Mouse (Mus musculus) forebrain, embryonic 11.5 days (tissue): ENCODE measurements around the gene Scn3a. TPM values are rescaled to one million over a fixed set of nuclear protein-coding genes. Genes with fewer than 3 reads are reported as not detected.
A peak's percentile ranks its signal among the peaks of the same experiment; 100 is the strongest.

ENCODE experiments used
- ATAC-seq: fragments of 200-750 bp; cut with Nextera tagmentation; replicated peaks from 2 replicates; pipeline ENCODE4 v1.8.0; 2017; ENCODE audit warnings: moderate TSS enrichment; ENCODE audit not compliant: low FRiP score
- DNase-seq: peaks from one replicate; pipeline ENCODE4 v3.0.0-alpha.2; 2017; ENCODE audit warnings: low spot score
- H3K27ac ChIP-seq: fragments of 300-500 bp; sonication (generic); 2 replicates; pipeline ENCODE4 v1.5.1; 2014; ENCODE audit warnings: low read depth, low read length
- H3K27me3 ChIP-seq: fragments of 300-500 bp; sonication (generic); 2 replicates; pipeline ENCODE4 v1.6.1; 2014; ENCODE audit warnings: mild to moderate bottlenecking, low read length, mixed read lengths; ENCODE audit not compliant: control insufficient read depth, insufficient read depth
- H3K36me3 ChIP-seq: fragments of 300-500 bp; sonication (generic); 2 replicates; pipeline ENCODE4 v1.6.1; 2014; ENCODE audit warnings: mild to moderate bottlenecking, low read length, moderate library complexity, mixed read lengths; ENCODE audit not compliant: control insufficient read depth, insufficient read depth
- H3K4me1 ChIP-seq: fragments of 300-500 bp; sonication (generic); replicated peaks from 2 replicates; pipeline ENCODE4 v1.6.1; 2014; ENCODE audit warnings: low read length, mixed read lengths; ENCODE audit not compliant: control insufficient read depth, insufficient read depth
- H3K4me2 ChIP-seq: fragments of 300-500 bp; sonication (generic); 2 replicates; pipeline ENCODE4 v1.6.1; 2014; ENCODE audit warnings: low read depth, mild to moderate bottlenecking, low read length, moderate library complexity, mixed read lengths; ENCODE audit not compliant: severe bottlenecking
- H3K4me3 ChIP-seq: fragments of 300-500 bp; sonication (generic); 2 replicates; pipeline ENCODE4 v1.5.1; 2014; ENCODE audit warnings: low read depth, low read length
- H3K9ac ChIP-seq: fragments of 300-500 bp; sonication (generic); 2 replicates; pipeline ENCODE4 v1.6.1; 2014; ENCODE audit warnings: low read length
- H3K9me3 ChIP-seq: fragments of 300-500 bp; sonication (generic); 2 replicates; pipeline ENCODE4 v1.6.1; 2016; ENCODE audit warnings: low read length, mixed read lengths; ENCODE audit not compliant: control insufficient read depth
- WGBS: fragments of 180-500 bp; shearing (Covaris S2); extraction: QIAGEN DNeasy Blood & Tissue Kit; methylation state at CpG from one replicate; pipeline ENCODE4 v1.1.7; 2014; 5-methylcytosine and 5-hydroxymethylcytosine counted together
- polyA plus RNA-seq: library from polyadenylated mRNA; unstranded; fragments of >200 nt; fragmentation: Nextera tagmentation; extraction: Ambion mirVana; gene quantifications from 2 replicates; pipeline ENCODE4 v1.2.1, GENCODE M21; 2014

Scn3a gene
- polyA plus RNA-seq, 1 experiment from 2014 or later, result 19.8 TPM

DNA sequence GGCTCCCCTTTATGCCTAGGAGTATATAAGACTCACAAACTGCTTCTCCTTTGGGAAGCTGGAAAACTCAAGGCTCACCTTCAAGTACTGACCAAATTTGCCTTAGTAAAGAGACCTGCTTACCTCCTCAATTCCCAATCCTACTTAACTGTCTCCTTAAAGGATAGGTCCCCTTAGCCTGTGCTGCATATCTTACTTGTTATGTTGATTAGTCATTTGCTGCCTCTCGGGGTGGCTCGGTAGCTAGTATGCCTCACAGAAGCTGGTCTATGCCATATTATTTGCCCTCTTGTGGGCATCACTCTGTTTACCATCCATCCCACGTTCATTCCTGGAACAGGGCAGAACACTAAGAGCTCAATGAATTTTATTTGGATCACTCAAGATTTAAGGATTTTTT lies 14.7 kb downstream of the Scn3a start:
- ATAC-seq, result no peak
- H3K9me3 ChIP-seq, result no peaks in the 10 kb centered on the region
- no peak for DNase-seq
- WGBS, result 53% methylated on average over 3 of the region's 3 CpGs
- no peaks in the 10 kb centered on the region for H3K4me1 ChIP-seq
- H3K36me3 ChIP-seq, result no peaks in the 10 kb centered on the region
- H3K9ac ChIP-seq, result no peak overlapping the region
- H3K4me3 ChIP-seq, result no peak overlapping the region
- no peak overlapping the region for H3K4me2 ChIP-seq
- H3K27ac ChIP-seq, result 0 out of 2 replicates have a peak overlapping the region, but pooled peaks have one; percentile 12
- H3K27me3 ChIP-seq, result no peaks in the 10 kb centered on the region

DNA sequence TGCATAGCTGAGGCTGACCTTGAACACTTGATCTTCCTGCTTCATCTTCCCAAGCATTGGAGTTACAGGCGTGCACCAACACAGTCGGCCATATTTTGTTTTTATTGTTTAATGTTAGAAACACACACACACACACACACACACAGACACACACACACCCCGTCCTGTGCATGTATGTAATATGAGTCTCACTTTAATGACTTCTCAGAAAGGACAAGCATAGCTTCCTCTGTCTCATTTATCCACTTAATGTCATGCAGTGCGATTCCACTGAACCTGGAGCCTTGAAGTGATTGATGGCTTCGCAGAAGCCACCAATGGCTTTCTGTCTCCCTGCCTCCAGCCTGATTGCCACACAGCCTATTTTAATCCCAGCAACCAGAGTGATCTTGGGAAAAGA lies 15.2 kb downstream of the Scn3a start:
- Histone ChIP-seq H3K27me3 (no peaks in the 10 kb centered on the region), H3K4me3 (no peak overlapping the region), H3K4me2 (no peak overlapping the region), H3K27ac (0 out of 2 replicates have a peak overlapping the region, but pooled peaks have one; percentile 12), H3K36me3 (no peaks in the 10 kb centered on the region), H3K4me1 (no peaks in the 10 kb centered on the region), H3K9ac (no peak overlapping the region), H3K9me3 (no peaks in the 10 kb centered on the region)
- 66% methylated on average over 5 of the region's 5 CpGs for whole genome bisulfite sequencing
- ATAC-seq (peak; percentile 61), DNase-seq (no peak)

DNA sequence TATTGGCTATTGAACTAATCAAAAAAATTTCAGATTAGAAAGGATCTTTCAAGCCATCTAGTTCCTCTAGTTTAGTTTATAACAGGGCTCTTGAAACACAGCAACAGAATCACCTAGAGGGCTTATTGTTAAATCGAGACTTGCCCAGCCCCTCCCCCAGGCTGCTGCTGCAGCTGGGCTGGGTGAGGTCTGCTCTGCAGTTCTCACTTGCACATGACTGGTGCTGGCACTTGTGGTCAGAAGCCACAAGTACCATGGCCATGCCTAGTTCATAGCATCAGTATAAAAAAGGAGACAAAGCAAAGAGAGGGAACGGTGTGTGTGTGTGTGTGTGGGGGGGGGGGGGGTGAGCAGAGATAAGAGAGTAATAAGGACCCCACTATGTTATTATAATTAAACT lies 15.7 kb downstream of the Scn3a start:
- no peaks in the 10 kb centered on the region for H3K27me3 ChIP-seq
- 38% methylated on average over 2 of the region's 2 CpGs for WGBS
- no peak for DNase-seq

DNA sequence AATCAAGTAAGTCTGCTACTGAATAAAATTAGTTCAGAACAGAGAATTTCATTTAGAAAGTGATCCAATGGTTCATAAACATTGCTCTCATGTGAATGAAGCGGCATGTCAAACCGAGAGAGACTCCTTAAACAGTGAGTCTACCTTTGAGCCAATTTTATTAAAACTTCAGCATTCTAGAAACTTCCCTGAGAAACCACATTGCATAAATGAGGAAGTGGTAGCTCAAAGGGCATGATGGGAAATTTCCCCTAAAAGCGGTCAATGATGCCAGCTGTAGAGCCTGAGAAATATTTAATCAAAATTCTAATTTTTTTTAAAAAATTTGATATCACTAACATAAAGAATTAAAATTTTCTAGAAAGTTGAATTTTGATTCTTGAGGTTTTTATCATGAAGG lies 16.9 kb downstream of the Scn3a start:
- DNase-seq, result no peak
- Histone ChIP-seq H3K9ac (no peak overlapping the region), H3K4me3 (no peak overlapping the region), H3K4me1 (no peaks in the 10 kb centered on the region), H3K27ac (no peak overlapping the region), H3K4me2 (no peak overlapping the region), H3K27me3 (no peaks in the 10 kb centered on the region), H3K9me3 (no peaks in the 10 kb centered on the region), H3K36me3 (no peaks in the 10 kb centered on the region)
- ATAC-seq, result no peak
- 97% methylated on average over 3 of the region's 3 CpGs for WGBS

More for the DNA sequence above, 15.7 kb downstream of the Scn3a start:
- Histone ChIP-seq H3K4me3 (no peak overlapping the region), H3K4me1 (no peaks in the 10 kb centered on the region), H3K27ac (no peak overlapping the region), H3K9me3 (no peaks in the 10 kb centered on the region), H3K4me2 (no peak overlapping the region), H3K36me3 (no peaks in the 10 kb centered on the region), H3K9ac (no peak overlapping the region)
- ATAC-seq, result peak; percentile 82

DNA sequence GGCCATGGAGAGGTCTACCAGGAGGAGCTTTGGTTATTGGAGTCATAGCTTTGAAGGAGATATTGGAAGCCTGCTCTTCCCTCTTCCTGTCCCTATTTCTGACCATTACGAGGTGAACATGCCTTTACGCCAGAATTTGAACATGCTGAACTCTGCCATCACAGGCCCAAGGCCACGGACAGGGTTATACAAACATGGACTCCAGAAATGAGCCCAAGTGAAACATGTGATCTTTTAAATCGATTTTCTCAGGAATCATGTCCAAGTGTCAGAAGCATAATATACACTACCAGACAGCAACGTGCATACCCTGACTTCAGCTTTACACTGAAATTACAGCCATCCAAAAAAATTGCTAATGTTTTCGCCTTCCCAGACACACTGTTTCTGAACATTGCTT lies 18.8 kb downstream of the Scn3a start:
- ATAC-seq (no peak), DNase-seq (no peak)
- Histone ChIP-seq H3K4me3 (no peak overlapping the region), H3K9ac (no peak overlapping the region), H3K9me3 (no peaks in the 10 kb centered on the region), H3K4me1 (no peaks in the 10 kb centered on the region), H3K27ac (no peak overlapping the region), H3K4me2 (no peak overlapping the region), H3K36me3 (no peaks in the 10 kb centered on the region), H3K27me3 (no peaks in the 10 kb centered on the region)
- WGBS, result 91% methylated on average over 6 of the region's 6 CpGs

DNA sequence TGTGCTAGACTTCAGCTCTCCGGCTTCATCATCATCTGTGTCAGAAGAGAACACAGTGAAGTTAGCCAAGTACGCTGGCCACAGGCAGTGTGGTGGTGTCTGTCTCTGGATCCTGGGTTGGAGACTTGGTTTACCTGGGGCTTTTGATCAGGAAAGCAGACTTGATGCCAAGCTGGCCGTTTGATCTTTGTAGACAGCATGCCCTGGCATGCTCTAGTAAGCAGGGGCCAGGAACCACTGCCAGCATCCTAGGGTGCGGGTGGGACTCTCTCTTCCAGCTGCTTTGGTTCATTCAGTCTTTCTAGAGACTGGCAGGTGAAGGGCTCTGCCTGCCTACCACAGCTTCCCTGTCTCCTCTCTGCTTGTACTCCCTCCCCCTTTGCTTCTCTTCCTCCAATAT lies 20.1 kb downstream of the Scn3a start:
- no peak for ATAC-seq
- H3K9me3 ChIP-seq, result no peaks in the 10 kb centered on the region
- no peak overlapping the region for H3K4me2 ChIP-seq
- WGBS, result 78% methylated on average over 4 of the region's 4 CpGs
- H3K4me3 ChIP-seq, result no peak overlapping the region
- no peaks in the 10 kb centered on the region for H3K27me3 ChIP-seq
- no peak overlapping the region for H3K27ac ChIP-seq
- H3K9ac ChIP-seq, result no peak overlapping the region
- no peaks in the 10 kb centered on the region for H3K36me3 ChIP-seq
- H3K4me1 ChIP-seq, result no peaks in the 10 kb centered on the region
- no peak for DNase-seq

DNA sequence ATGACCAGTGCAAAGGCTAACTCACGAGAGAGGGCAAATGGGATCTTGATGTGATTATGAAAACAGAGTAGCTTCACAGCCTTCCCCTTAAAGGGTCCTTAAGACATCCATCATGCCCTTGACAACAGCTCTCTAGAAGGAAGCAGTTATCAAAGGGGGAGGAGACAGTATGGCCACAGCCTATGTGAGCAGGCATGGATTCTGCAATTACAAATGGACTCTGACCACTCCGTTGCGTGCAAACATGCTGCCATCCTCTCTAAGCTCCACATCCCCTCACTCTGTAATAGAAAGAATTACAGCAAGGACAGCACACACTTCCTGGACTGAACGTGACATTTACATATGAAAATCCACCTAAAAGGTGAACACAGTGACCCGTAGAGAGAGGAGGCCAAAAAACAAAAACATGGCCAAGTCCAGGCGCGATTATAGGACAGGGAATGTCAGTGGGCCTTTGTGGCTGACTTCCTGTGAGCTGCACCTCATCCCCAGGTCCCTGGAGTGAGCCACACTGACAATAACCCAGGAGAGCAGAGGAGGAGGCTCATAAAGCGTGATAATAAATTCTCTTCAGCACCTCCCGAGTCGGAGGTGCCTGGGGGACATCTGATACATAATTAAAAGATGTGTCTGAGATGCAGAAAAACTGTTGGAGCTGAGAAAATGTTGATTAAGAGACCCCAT lies 24.4 kb downstream of the Scn3a start:
- 80% methylated on average over 10 of the region's 10 CpGs for WGBS
- Histone ChIP-seq H3K4me1 (no peaks in the 10 kb centered on the region), H3K27ac (no peak overlapping the region), H3K9me3 (no peaks in the 10 kb centered on the region), H3K9ac (no peak overlapping the region), H3K36me3 (no peaks in the 10 kb centered on the region), H3K27me3 (no peaks in the 10 kb centered on the region), H3K4me3 (no peak overlapping the region), H3K4me2 (no peak overlapping the region)
- ATAC-seq, result no peak
- DNase-seq, result no peak

DNA sequence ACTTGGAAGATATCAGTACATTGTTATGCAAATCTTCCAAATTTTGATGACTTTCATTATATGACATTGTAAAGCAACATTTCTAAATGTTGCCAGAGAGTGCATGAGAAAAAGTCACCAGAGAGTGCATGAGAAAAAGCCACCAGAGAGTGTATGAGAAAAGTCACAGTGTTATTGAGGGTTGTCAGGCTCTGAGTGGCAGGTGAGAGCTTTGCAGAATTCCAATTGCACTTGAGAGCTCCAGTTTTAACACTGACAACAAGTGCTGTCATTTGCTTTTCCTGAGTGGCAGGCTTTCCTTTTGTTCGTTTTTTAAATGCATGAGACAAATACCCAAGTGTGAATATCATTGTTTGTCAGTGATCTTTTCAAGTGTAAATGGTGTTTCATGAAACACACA lies 25.6 kb downstream of the Scn3a start:
- H3K9me3 ChIP-seq, result no peaks in the 10 kb centered on the region
- no peaks in the 10 kb centered on the region for H3K27me3 ChIP-seq
- no peak overlapping the region for H3K9ac ChIP-seq
- no peak overlapping the region for H3K4me2 ChIP-seq
- 46% methylated on average over 1 of the region's 1 CpGs for WGBS
- no peaks in the 10 kb centered on the region for H3K36me3 ChIP-seq
- DNase-seq (no peak), ATAC-seq (no peak)
- H3K27ac ChIP-seq, result no peak overlapping the region
- no peaks in the 10 kb centered on the region for H3K4me1 ChIP-seq
- H3K4me3 ChIP-seq, result no peak overlapping the region

DNA sequence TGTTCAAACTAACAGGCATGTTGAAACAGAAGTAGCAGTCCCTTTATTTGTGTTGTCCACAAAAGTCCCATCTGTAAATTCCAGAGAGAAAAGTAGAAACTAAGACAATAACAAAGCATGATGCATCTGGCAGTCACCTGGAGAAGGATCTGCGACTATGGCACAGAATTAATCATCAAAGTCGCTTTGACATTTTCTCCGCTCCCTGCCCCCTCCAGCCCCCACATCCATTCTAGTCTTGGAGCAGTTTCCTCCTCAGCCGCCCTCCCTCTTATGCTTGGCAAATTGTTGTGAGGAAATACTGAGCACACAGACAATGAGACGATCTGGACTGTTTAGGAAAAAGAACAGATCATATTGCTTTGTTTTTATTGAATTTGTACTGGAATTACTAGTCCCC lies 29.0 kb downstream of the Scn3a start:
- DNase-seq (no peak), ATAC-seq (no peak)
- no peaks in the 10 kb centered on the region for H3K36me3 ChIP-seq
- WGBS, result 74% methylated on average over 5 of the region's 5 CpGs
- no peaks in the 10 kb centered on the region for H3K4me1 ChIP-seq
- no peak overlapping the region for H3K4me2 ChIP-seq
- no peak overlapping the region for H3K9ac ChIP-seq
- H3K4me3 ChIP-seq, result no peak overlapping the region
- no peak overlapping the region for H3K27ac ChIP-seq
- H3K9me3 ChIP-seq, result no peaks in the 10 kb centered on the region
- H3K27me3 ChIP-seq, result no peaks in the 10 kb centered on the region
